Mouse (Mus musculus): ENCODE measurements at regions not wholly inside any gene's neighbourhood (a gene's known extent, or its start where the extent isn't known, plus 50 kb on each side); places are given as distances from the start of the nearest gene placed in this dataset.

DNA sequence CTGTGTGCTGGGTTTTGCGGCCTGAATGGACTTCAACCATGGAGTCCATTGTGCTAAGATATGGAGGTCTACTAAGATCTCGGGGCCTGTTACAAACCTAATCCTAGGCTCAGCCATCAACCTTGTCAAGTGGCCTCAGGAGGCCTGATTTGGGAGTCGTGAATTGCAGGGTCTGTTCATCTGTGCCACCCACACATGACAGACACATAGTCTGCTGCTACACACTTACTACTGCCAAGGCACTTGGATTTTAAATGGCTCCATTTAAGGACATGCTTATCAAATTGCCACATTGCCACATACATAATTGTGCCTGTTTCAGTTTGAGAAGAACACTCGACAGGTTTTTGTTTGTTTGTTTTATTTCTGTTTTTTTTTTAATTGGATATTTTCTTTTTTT lies 737.0 kb downstream of the Tmem132b start:
- TF ChIP-seq POLR2A (IDR thresholded peaks at IDR 0.05; ENCODE audit: insufficient read depth, low read depth, low read length) (no peak), EP300 (IDR thresholded peaks at IDR 0.05; ENCODE audit: insufficient read depth, low read depth, low read length) (no peak)

Measured in heart, adult 2 months (tissue).